Mouse (Mus musculus) monocyte, adult 2 months (primary cell): ENCODE measurements at regions not wholly inside any gene's neighbourhood (a gene's known extent, or its start where the extent isn't known, plus 50 kb on each side); places are given as distances from the start of the nearest gene placed in this dataset.
A peak's percentile ranks its signal among the peaks of the same experiment; 100 is the strongest.

Source experiments
- DNase-seq, 2 experiments: peaks; one replicate each; pipeline ENCODE4 v3.0.0; 2022; ENCODE audit warnings: low spot score in 2 of 2, low read depth in 1 of 2

- DNase-seq: no peak
Observed at GRCm38 (mm10) chr13:43852888-43853287, 68.3 kb downstream of the Cd83 start.

DNA sequence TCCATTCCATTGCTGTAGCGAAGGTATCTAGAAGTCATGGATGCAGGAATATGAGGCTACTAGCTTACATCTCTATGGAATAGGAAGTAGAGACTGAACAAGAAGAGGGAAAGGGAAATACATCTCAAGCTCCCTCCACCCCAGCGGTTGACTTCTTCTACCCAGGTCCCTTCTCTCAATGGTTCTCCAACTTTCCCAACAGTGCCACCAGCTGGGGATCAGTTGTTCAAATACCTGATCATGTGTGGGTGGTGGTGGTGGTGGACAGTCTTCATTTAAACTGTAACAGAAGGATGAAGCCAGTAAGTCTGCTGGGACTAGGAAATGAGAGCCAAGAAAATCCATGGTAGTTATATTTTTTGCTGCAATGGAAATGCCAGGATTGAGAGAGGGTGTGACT, 70.4 kb downstream of the Cd83 start:
- DNase-seq: no peak

GRCm38 (mm10) chr13:43860932-43861331, 76.4 kb downstream of the Cd83 start:
- DNase-seq: no peak

- DNase-seq: no peak
Observed at GRCm38 (mm10) chr13:43861424-43861823, 76.8 kb downstream of the Cd83 start.

DNA sequence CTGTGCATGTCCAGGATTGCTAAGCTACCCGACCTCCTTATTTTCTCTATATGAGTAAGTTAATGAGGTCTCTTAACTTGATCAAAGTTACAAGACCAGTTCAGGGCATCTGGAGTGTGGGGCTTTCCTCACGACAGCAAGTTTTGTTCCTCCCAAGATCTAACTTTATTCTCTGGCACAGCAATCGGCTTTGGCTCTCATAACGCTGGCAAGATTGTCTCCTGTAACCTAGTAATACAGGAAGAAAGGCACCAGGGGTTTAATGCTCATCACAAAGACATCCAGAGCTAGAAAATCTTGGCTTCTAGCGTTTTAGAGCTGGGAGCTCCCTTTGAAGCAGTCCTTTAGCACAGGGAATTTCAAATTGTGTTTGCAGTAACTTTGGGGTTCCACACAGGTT, 77.5 kb downstream of the Cd83 start:
- DNase-seq: no peak

DNA sequence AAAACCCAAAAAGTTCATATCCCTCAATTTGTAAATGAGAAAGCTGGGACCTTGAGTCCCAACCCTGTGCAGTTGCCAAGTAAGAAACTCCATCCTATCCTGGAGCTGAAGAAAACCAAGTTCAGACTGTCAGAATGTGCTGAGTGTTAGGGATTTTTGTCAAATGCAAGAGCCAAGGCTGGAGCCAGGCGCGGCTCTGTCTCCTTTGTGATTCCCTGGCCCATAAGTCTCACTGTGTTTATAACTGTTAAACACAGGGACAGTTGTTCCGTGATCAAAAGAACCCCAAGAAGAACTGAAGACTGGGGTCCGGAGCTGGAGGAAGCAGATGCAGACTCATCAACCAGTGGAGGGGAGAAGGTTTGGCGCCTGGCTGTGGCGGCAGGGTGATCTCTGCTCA, 78.0 kb downstream of the Cd83 start:
- no peak for DNase-seq

DNA sequence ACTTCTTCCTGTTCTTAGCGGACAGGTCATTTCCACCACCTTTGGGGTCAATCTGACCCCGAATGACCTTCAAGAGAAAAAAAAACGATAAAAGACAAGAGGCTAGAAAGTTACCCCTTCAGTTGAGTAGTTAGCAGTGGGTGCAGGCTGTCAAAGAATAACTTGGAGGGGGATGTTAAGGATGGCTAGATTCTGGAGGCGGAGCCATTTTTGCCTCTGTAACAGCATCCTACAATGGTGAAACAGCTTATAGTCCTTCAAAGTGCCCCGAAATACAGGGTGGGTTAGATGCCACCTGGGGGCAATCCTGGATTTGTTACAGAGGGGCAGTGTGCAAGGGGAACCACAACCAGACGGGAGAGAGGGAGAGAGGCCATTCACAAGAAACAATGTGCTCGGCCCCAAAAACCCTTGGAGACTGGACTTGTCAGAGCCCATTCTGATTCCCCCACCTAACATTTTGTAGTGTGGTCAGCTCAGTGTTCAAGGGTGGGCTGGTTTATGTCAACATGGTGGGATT, 79.1 kb downstream of the Cd83 start:
- no peak for DNase-seq

DNA sequence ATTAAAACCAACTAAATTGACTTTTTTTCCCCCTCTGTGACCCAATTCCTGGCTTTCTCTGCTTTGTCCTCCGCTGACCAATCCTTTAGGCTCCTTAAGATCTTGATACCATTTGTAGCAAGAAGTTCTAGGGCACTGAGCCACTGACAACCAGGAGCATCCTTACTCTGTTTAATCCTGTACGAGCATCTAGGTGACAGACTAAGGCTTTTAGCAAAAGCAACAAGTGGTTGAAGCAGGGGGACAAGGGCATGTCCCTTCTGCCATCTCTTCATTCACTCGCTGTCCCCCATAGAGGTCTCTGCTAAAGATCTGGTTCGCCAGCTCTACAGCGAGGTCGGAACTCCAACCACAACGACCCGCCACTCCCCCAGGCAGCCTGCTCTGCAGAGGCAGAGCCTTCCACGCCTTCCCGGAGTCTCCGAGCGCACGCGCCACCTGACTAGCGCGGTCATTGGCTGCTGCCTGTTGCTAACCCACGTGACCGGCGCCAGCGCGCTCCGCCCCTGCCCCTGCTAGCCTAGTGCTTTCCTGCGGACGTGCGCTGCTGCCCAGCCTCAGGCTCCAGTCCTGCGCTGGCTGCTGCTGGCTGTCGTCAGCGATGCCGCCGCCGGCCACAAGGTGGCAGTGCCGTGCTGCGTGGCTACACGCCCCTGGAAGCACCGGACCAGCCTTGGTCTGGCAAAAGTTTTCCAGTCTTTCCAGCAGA, 79.7 kb downstream of the Cd83 start:
- DNase-seq: peak; percentile 89 to 91

DNA sequence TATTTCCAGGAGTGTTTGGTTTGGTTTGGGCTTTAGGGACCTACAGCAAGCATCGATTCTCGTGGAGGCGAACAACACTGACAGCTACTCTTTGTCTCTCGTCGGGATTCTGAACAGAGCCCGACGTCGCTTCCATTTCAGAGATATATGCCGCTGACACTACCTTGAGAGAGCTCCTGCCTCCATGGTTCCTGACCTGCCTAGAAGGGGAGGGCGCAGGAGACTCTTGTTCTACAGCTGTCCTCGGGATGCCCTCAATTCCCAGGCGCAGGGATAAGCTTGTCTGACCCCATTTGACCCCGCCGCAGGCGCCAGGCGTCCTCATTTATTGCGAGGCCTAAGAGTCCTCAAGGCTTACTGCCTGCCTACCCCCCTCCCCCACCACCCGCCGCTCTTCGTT, 80.5 kb downstream of the Cd83 start:
- no peak for DNase-seq

DNA sequence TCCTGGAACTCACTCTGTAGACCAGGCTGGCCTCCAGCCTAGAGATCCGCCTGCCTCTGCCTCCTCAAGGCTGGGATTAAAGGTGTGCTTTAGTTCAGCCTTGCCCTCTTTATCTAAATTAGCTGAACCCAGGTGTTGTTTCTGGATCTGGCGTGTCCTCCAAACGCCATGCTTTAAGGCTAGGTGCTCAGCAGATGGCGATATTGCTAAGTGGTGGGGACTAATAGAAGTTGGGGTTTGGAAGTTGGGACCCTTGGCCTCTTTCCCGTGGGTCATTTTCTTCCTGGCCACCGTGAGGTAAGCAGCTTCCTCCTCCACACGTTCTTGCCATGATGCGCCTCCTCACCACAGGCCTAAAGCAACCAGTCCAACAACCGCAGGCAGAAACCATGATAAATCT, 91.3 kb downstream of the Cd83 start:
- no peak for DNase-seq

DNA sequence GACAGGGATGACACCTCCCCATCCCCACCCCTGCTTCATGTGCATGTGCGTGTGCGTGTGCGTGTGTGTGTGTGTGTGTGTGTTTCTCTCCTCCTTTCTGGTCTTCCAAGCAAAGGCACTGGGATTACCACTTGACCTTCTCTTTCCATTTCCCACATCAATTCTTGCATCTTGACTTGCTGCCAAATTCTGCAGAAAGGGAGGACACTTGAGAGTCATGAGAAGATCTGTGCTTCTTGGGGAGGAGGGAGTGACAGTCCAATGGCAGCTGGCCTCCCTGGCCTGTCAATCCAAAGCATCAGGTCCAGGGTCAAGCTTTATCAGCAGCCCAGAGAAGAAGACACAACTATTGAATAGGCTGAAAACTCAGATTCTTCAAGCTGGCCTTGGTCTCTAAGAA, 102.7 kb downstream of the Cd83 start:
- no peak for DNase-seq

DNA sequence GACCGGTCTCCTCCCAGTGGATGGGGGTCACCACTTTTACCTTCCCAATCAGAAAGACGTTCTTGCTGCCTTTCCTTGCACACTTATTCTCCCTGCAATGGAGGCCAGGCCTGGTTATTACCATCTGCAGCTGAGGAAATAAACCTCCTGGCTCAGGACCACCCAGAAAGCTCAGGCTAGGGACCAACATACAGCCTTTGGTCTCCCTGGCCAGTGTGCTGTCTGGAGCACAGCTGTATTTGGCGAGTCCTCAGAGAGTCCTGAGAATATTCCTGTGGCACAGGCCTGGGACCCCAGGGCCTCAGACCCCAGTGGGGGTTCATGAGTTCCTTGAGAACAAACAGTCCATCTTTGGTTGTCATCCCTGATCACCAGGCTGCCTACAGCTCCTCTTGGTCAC, 107.4 kb downstream of the Cd83 start:
- DNase-seq: no peak

- DNase-seq: no peak
Observed at GRCm38 (mm10) chr13:43895990-43896389, 111.4 kb downstream of the Cd83 start.

DNA sequence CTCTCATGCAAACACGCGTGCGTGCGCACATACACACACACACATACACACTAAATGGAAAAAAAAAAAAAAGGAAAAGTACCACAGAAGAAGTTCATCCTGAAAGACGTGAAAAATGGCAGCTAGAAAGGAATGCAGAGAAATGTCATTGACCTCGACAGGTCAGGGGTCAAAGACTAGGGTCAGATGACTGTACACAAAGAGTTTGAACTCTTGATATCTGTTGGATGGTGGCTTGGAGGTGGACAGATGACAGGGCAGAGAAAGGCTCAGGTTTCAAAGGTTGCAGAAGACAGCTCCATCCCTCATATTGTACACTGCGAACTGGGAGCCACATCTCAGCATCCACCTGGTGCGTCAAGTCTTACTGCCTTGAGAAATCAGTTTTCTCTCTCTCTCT, 112.5 kb downstream of the Cd83 start:
- no peak for DNase-seq

- no peak for DNase-seq
Observed at GRCm38 (mm10) chr13:43898555-43899258, 114.1 kb downstream of the Cd83 start.

DNA sequence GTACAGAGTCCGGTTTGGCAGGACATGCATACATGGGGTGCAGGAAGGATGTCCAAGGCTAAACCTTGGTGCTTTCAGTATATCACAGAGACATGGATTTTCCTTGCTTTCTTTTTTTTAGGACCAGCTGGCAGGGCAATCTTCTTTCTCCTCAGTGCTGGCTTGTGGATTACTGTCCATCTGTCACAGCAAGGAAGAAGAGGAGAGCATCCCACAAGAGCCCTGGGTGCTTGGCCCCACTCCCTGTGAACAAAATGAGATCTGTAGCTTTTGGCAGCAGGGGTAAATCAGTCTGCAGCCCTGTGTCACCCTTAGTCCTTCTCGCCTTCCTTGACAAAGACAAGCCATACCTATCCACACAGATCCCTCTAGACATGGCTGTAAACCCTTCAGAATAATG, 115.5 kb downstream of the Cd83 start:
- no peak for DNase-seq

- DNase-seq: no peak
Observed at GRCm38 (mm10) chr13:43900758-43901157, 116.2 kb downstream of the Cd83 start.

GRCm38 (mm10) chr13:43903391-43903790, 118.8 kb downstream of the Cd83 start:
- DNase-seq: no peak

- DNase-seq: no peak
Observed at GRCm38 (mm10) chr13:43904291-43904690, 119.7 kb downstream of the Cd83 start.

GRCm38 (mm10) chr13:43906241-43906640, 121.7 kb downstream of the Cd83 start:
- DNase-seq: no peak

- DNase-seq: no peak
Observed at GRCm38 (mm10) chr13:43907425-43907824, 122.8 kb downstream of the Cd83 start.

- DNase-seq: no peak
Observed at GRCm38 (mm10) chr13:43908041-43908644, 123.6 kb downstream of the Cd83 start.
